Mouse (Mus musculus) hindbrain, embryonic 10.5 days (tissue): Measurements from ENCODE around the gene Ncapd2. TPM values are rescaled to one million over a fixed set of nuclear protein-coding genes. Genes with fewer than 3 reads are reported as not detected.

Experiments used
- DNase-seq: peaks from one replicate; pipeline ENCODE4 v3.0.0-alpha.2; 2017; ENCODE audit warnings: low spot score
- H3K27ac ChIP-seq: fragments of 300-500 bp; sonication (generic); 2 replicates; pipeline ENCODE4 v1.5.1; 2016; ENCODE audit warnings: mild to moderate bottlenecking, moderate library complexity
- H3K27me3 ChIP-seq: fragments of 300-500 bp; sonication (generic); 2 replicates; pipeline ENCODE4 v1.6.1; 2016; ENCODE audit warnings: mild to moderate bottlenecking; ENCODE audit not compliant: poor library complexity, insufficient read depth, severe bottlenecking
- H3K36me3 ChIP-seq: fragments of 300-500 bp; sonication (generic); 2 replicates; pipeline ENCODE4 v1.6.1; 2016; ENCODE audit warnings: mild to moderate bottlenecking, moderate library complexity
- H3K4me1 ChIP-seq: fragments of 300-500 bp; sonication (generic); replicated peaks from 2 replicates; pipeline ENCODE4 v1.6.1; 2016; ENCODE audit warnings: mild to moderate bottlenecking
- H3K4me3 ChIP-seq: fragments of 300-500 bp; sonication (generic); 2 replicates; pipeline ENCODE4 v1.5.1; 2016; ENCODE audit warnings: mild to moderate bottlenecking, moderate library complexity
- H3K9me3 ChIP-seq: fragments of 300-500 bp; sonication (generic); 2 replicates; pipeline ENCODE4 v1.6.1; 2016; ENCODE audit warnings: mild to moderate bottlenecking, moderate library complexity
- WGBS: fragments of 180-500 bp; shearing (Covaris S2); methylation state at CpG from one replicate; pipeline ENCODE4 v1.1.7; 2016; 5-methylcytosine and 5-hydroxymethylcytosine counted together
- polyA plus RNA-seq: library from polyadenylated mRNA; unstranded; fragments of >200 nt; fragmentation: Nextera tagmentation; extraction: Ambion mirVana; gene quantifications from 2 replicates; pipeline ENCODE4 v1.2.1, GENCODE M21; 2016

Ncapd2 gene
- polyA plus RNA-seq, 1 experiment from 2014 or later: 199 TPM

DNA sequence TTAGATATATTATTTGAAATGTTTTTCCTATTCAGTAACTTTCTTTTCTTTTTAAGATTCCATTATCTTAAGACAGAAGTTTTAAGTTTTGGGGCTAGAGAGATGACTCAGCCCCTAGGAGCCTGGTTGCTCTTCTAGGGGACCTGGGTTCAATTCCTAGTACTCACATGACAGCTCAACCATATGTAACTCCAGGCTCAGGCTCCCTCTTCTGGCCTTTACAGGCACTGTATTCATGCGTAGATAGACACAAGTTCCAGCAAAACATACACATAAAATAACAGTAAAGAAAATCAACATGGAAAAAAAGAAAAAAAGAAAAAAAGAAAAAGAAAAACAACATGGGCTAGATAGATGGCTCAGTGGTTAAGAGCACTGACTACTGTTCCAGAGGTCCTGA is 18.9 kb upstream of the Ncapd2 start:
- H3K4me3 ChIP-seq: no peak overlapping the region
- 90% methylated on average over 1 of the region's 1 CpGs for WGBS
- peaks cover 21% of the 10 kb centered on the region; the same call in 1 of the 2 replicates for H3K27me3 ChIP-seq
- no peaks in the 10 kb centered on the region for H3K36me3 ChIP-seq
- H3K9me3 ChIP-seq: no peaks in the 10 kb centered on the region
- H3K4me1 ChIP-seq: peaks cover 3% of the 10 kb centered on the region; the same call in 1 of the 2 replicates
- H3K27ac ChIP-seq: no peak overlapping the region
- DNase-seq: no peak

- no peak overlapping the region for H3K4me3 ChIP-seq
- no peak for DNase-seq
- H3K9me3 ChIP-seq: no peaks in the 10 kb centered on the region
- H3K36me3 ChIP-seq: peaks cover 26% of the 10 kb centered on the region
- no peak overlapping the region for H3K27ac ChIP-seq
- 91% methylated on average over 5 of the region's 5 CpGs for WGBS
- H3K4me1 ChIP-seq: peaks cover 23% of the 10 kb centered on the region
- no peaks in the 10 kb centered on the region for H3K27me3 ChIP-seq
Measured at GRCm38 (mm10) chr6:125197166-125197565, 5.7 kb upstream of the Ncapd2 start.

GRCm38 (mm10) chr6:125196301-125196700 is 4.8 kb upstream of the Ncapd2 start:
- Histone ChIP-seq H3K4me1 (peaks cover 23% of the 10 kb centered on the region), H3K4me3 (no peak overlapping the region), H3K36me3 (peaks cover 26% of the 10 kb centered on the region), H3K9me3 (no peaks in the 10 kb centered on the region), H3K27me3 (no peaks in the 10 kb centered on the region), H3K27ac (no peak overlapping the region)
- no peak for DNase-seq
- 45% methylated on average over 3 of the region's 3 CpGs for WGBS

DNA sequence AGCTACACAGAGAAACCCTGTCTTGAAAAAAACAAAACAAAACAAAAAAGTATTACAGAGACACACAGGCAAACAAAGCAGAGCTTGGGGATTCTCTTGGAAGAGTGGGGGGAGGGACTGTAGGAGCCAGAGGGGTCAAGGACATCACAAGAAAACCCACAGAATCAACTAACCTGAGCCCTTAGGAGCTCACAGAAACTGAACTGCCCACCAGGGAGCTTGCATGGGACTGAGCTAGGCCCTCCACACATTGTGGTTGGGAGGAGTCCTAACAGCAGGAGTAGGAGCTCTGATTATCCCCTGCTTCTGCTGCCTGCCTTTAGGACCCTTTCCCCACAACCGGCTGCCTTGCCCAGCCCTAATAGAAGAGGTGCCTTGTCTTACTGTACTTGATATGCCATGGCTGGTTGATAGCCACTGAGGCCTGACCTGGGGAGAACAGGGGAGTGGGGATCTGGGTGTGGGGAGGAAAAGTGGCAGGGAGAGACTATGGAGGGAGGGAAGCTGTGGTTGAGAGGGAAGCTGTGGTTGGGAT is 4.1 kb upstream of the Ncapd2 start:
- no peak overlapping the region for H3K4me3 ChIP-seq
- H3K27ac ChIP-seq: no peak overlapping the region
- DNase-seq: no peak
- H3K9me3 ChIP-seq: no peaks in the 10 kb centered on the region
- 32% methylated on average over 1 of the region's 1 CpGs for WGBS
- H3K27me3 ChIP-seq: no peaks in the 10 kb centered on the region
- peaks cover 26% of the 10 kb centered on the region for H3K36me3 ChIP-seq
- H3K4me1 ChIP-seq: peaks cover 23% of the 10 kb centered on the region

DNA sequence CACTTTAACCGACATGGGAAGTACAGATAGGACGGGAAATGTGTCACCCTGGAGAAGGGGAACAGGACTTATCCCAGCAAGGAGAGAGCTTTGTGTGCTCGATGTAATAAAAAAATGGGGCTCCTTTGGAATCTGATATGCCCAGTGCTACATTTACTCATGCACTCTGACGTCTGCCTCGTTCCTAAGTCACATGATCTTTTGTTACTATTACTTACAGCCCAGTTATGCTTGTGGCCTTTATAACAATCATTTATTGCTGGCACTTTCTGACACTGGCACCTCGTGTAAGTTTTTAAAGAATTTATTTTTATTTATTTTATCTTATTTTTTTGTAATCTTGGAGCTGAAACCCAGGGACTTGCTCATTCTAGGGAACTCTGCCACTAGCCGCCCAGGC is 1.9 kb upstream of the Ncapd2 start:
- Histone ChIP-seq H3K4me1 (peaks cover 33% of the 10 kb centered on the region), H3K36me3 (peaks cover 41% of the 10 kb centered on the region), H3K4me3 (no peak overlapping the region), H3K27me3 (no peaks in the 10 kb centered on the region), H3K27ac (no peak overlapping the region), H3K9me3 (no peaks in the 10 kb centered on the region)
- 83% methylated on average over 7 of the region's 7 CpGs for WGBS
- DNase-seq: no peak

GRCm38 (mm10) chr6:125192841-125193240 is 1.3 kb upstream of the Ncapd2 start:
- Histone ChIP-seq H3K27ac (peak overlapping the region; percentile 99), H3K9me3 (no peaks in the 10 kb centered on the region), H3K4me3 (peak overlapping the region; percentile 73), H3K4me1 (peaks cover 33% of the 10 kb centered on the region), H3K27me3 (no peaks in the 10 kb centered on the region), H3K36me3 (peaks cover 46% of the 10 kb centered on the region)
- no peak for DNase-seq
- 44% methylated on average over 5 of the region's 5 CpGs for WGBS

GRCm38 (mm10) chr6:125192016-125192714 is 664 bp upstream of the Ncapd2 start:
- no peaks in the 10 kb centered on the region for H3K27me3 ChIP-seq
- H3K4me1 ChIP-seq: peaks cover 33% of the 10 kb centered on the region
- H3K4me3 ChIP-seq: peak overlapping the region; percentile 73
- H3K9me3 ChIP-seq: no peaks in the 10 kb centered on the region
- WGBS: under 1% methylated on average over 34 of the region's 34 CpGs
- H3K27ac ChIP-seq: peak overlapping the region; percentile 99
- H3K36me3 ChIP-seq: peaks cover 53% of the 10 kb centered on the region
- DNase-seq: peak; percentile 94

DNA sequence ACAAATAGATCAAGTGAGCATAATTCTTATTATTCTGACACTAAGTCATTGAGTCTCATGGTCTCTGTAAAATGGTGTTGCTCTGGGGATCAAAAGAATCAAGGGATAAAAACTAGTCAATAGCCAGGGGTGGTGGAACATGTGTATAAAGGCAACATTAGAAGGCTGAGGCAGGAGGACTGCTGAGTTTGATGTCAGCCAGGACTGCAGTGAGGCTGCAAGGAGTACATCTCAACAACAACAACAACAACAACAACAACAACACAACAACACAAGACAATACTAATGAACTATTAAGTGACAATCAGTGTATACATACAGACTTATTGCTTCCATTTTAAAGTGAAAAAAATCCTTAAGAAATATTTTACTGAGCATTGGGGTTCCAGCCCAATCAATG is 685 bp downstream of the Ncapd2 start:
- Histone ChIP-seq H3K4me1 (peaks cover 24% of the 10 kb centered on the region), H3K27ac (peak overlapping the region; percentile 99), H3K27me3 (no peaks in the 10 kb centered on the region), H3K9me3 (no peaks in the 10 kb centered on the region), H3K4me3 (peak overlapping the region; percentile 73), H3K36me3 (peaks cover 66% of the 10 kb centered on the region)
- no peak for DNase-seq

DNA sequence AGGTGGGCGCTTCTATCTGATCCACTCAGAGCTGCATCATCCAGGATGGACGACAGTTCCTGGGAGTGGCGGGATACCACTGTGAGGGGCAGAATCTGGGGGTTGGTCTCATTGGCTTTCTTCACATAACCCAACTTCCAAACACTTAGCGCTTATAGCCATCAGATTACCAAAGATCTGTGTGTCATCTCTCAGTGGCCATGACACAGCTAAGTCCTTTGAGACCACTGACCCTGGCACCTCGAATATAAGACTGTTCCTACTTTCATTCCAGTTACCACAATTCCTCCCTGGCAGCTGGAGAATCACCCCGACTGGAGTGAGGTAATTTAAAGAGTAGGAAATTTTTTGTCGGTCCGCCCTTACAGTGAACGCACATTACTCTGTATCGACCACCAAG is 5.3 kb downstream of the Ncapd2 start:
- whole genome bisulfite sequencing: 93% methylated on average over 10 of the region's 10 CpGs
- H3K4me1 ChIP-seq: peaks cover 10% of the 10 kb centered on the region

DNA sequence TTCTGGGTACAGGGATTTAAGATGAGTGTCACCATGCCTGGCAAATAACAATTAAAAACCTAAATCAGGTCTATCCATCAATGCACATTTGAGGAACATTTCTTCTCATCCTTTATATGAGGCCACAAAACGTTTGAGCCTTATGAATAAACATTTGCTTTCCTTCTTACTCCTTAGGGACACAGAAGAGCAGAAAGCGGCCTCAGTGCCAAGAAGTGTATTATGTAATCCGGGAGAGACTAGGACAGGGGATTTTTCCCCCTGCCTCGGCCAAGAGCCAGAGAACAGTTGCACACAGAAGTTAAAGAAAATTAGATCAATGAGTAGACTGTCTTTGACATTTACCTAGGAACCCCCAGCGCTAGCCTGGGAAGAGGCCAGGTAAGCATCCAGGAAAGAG is 9.4 kb downstream of the Ncapd2 start:
- no peak for DNase-seq
- Histone ChIP-seq H3K4me3 (no peak overlapping the region), H3K27ac (no peak overlapping the region), H3K4me1 (no peaks in the 10 kb centered on the region), H3K9me3 (no peaks in the 10 kb centered on the region), H3K27me3 (no peaks in the 10 kb centered on the region), H3K36me3 (peaks cover 100% of the 10 kb centered on the region)
- 86% methylated on average over 5 of the region's 5 CpGs for WGBS

More for the DNA sequence above, 5.3 kb downstream of the Ncapd2 start:
- Histone ChIP-seq H3K27ac (no peak overlapping the region), H3K9me3 (no peaks in the 10 kb centered on the region), H3K36me3 (peaks cover 86% of the 10 kb centered on the region), H3K27me3 (no peaks in the 10 kb centered on the region), H3K4me3 (no peak overlapping the region)
- DNase-seq: no peak

- H3K27me3 ChIP-seq: no peaks in the 10 kb centered on the region
- H3K4me1 ChIP-seq: no peaks in the 10 kb centered on the region
- 93% methylated on average over 7 of the region's 7 CpGs for WGBS
- H3K9me3 ChIP-seq: no peaks in the 10 kb centered on the region
- peaks cover 100% of the 10 kb centered on the region for H3K36me3 ChIP-seq
- no peak overlapping the region for H3K27ac ChIP-seq
- H3K4me3 ChIP-seq: no peak overlapping the region
- DNase-seq: no peak
Measured at GRCm38 (mm10) chr6:125179601-125180000, 11.9 kb downstream of the Ncapd2 start.

DNA sequence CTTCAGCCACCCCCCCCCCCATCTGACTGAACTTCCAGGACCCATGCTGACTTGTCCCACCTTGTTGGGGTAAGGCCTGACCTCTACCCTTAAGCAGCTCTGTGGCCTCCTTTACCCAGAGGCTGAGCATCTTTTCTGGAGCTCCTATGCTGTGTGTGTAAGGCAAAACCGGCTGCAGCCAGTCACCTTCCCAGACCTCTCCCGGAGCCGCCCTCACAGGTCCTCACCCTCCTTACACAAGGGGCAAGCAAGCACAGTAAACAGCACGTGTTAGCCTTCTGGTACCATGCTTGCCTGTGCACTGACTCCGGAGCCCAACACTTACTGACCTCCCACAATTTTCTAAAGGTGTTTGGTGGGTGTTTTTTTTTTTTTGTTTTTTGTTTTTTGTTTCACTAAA is 16.0 kb downstream of the Ncapd2 start:
- H3K9me3 ChIP-seq: no peaks in the 10 kb centered on the region
- WGBS: 90% methylated on average over 5 of the region's 5 CpGs
- no peaks in the 10 kb centered on the region for H3K4me1 ChIP-seq
- H3K36me3 ChIP-seq: peaks cover 100% of the 10 kb centered on the region
- H3K4me3 ChIP-seq: no peak overlapping the region
- no peak for DNase-seq
- no peaks in the 10 kb centered on the region for H3K27me3 ChIP-seq
- H3K27ac ChIP-seq: no peak overlapping the region

DNA sequence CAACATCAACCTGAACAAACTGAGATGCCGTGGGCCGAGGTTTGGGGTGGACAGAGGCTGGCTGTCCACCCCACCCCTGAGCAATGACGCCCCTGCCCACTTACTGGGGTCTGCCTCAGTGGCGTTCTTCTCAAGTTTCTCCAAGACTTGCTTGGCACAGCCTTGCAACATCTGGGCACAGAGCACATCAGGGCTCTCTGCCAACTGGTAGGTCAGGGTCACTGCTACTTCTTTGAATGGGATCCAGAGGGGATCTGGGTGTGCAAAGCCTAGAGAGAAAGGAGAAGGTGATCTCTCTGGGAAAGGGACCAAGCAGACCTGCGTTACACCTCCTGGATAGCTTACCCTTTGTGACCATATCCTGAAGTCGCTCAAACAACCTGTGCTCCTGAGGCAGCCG is 18.2 kb downstream of the Ncapd2 start:
- H3K4me3 ChIP-seq: no peak overlapping the region
- H3K9me3 ChIP-seq: no peaks in the 10 kb centered on the region
- 92% methylated on average over 7 of the region's 7 CpGs for WGBS
- peaks cover 100% of the 10 kb centered on the region for H3K36me3 ChIP-seq
- H3K27me3 ChIP-seq: no peaks in the 10 kb centered on the region
- no peaks in the 10 kb centered on the region for H3K4me1 ChIP-seq
- DNase-seq: no peak
- no peak overlapping the region for H3K27ac ChIP-seq
